Mouse (Mus musculus): ENCODE measurements around the gene Atf6b.

- TF ChIP-seq CTCF (IDR thresholded peaks at IDR 0.05; ENCODE audit: control insufficient read depth, insufficient read depth, insufficient replicate concordance, low read depth, low read length) (no peak), POLR2A (IDR thresholded peaks at IDR 0.05; ENCODE audit: control insufficient read depth, low read depth, low read length) (no peak)
Measured at GRCm38 (mm10) chr17:34664472-34664871, 17.5 kb downstream of the Atf6b start.
